Mouse (Mus musculus): ENCODE results near the gene Smtnl1. TPM values are rescaled to one million over a fixed set of nuclear protein-coding genes. Genes with fewer than 3 reads are reported as not detected.

The Smtnl1 gene
- total RNA-seq (2012; rRNA removed) (0.71 and 1.5 TPM in 2 replicates), total RNA-seq (2014; rRNA removed) (0.26 TPM in 1 of 2 replicates, not detected in the other), polyA plus RNA-seq (2012; ENCODE audit: insufficient read length, low read depth) (0.13 and 0.14 TPM in 2 replicates)

DNA sequence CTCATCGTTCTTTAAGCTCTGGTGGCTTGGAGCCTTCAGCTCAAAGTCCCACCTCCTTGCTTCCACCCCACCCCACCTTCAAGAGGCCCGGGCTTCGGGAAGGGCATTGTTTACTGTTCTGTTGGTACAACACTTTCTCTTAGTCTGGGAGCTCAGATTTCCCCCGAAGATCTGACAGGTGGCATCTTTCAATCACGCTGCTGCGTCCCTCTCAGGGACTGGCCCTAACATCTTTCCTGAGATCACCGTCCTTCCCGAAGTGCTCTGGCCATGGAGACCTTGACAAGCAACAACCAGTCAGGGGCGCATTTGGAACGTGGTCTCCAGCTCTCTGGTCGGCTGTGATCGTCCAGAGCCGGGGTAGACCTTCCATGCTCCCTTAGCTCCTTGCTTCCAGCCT is at the start of gene Smtnl1:
TSS of gene Smtnl1 (minus strand) at position 101 of the 400 bp plus-strand sequence.
- Histone ChIP-seq H3K9ac (ENCODE audit: insufficient read depth, low read depth) (peak within 1 kb of the TSS; percentile 32; the same call in 1 of the 2 replicates), H3K27ac (ENCODE audit: insufficient read depth, low read depth) (no peak within 1 kb of the TSS), H3K4me1 (ENCODE audit: control insufficient read depth in 1 of 2, insufficient read depth in 2 of 2) (peaks cover 14% of the 10 kb centered on the region in 2 experiments), H3K4me2 (ENCODE audit: insufficient read depth, low read depth, poor library complexity, severe bottlenecking) (peak within 1 kb of the TSS; percentile 22), H3K79me2 (replicated peaks; ENCODE audit: control insufficient read depth, extremely low read depth, insufficient read depth, poor library complexity, severe bottlenecking) (peaks cover 5% of the 10 kb centered on the region), H3K27me3 (replicated peaks) (peaks cover 38% of the 10 kb centered on the region), H3K9me3 (replicated peaks; ENCODE audit: low read length) (no peaks in the 10 kb centered on the region), H3K4me3 (replicated peaks in 1 of 3; ENCODE audit: low read depth in 2 of 3, low read length in 2 of 3, poor library complexity in 1 of 3) (peak within 1 kb of the TSS in 1 of 3 experiments; percentile 9), H3K36me3 (replicated peaks in 1 of 2; ENCODE audit: control insufficient read depth in 1 of 2, insufficient read depth in 1 of 2, low read length in 1 of 2) (no peaks in the 10 kb centered on the region)
- dilution Hi-C loops (cut with MboI; ENCODE audit: extremely low pct_ligation_motif_present, extremely low pct_unique_long_range_greater_than_20kb, low sequenced_read_pairs) = no loop called here
- in situ Hi-C loops (cut with MboI; ENCODE audit: low pct_ligation_motif_present, low pct_unique_long_range_greater_than_20kb, low sequenced_read_pairs) = loop anchor here (10.0 kb wide), 1 partner anchor 202 kb away; no protein-coding TSS in a partner anchor
- TF ChIP-seq CTCF (conservative IDR thresholded peaks at IDR 0.05 in 1 of 2, IDR thresholded peaks at IDR 0.05 in 1 of 2; ENCODE audit: low read depth in 2 of 2, low read length in 2 of 2) (no peak), ZKSCAN1 (IDR thresholded peaks at IDR 0.05; ENCODE audit: borderline replicate concordance, low read depth, low read length) (no peak), NRF1 (IDR thresholded peaks at IDR 0.05; ENCODE audit: low read depth, low read length) (no peak), MXI1 (IDR thresholded peaks at IDR 0.05; ENCODE audit: low read depth, low read length) (no peak), ZC3H11A (IDR thresholded peaks at IDR 0.05; ENCODE audit: low read depth, low read length) (no peak), ELF1 (IDR thresholded peaks at IDR 0.05; ENCODE audit: low read depth, low read length) (no peak), HCFC1 (IDR thresholded peaks at IDR 0.05; ENCODE audit: low read depth, low read length) (no peak), NELFE (IDR thresholded peaks at IDR 0.05; ENCODE audit: low read depth, low read length) (no peak), EP300 (IDR thresholded peaks at IDR 0.05; ENCODE audit: low read length) (no peak), TBP (conservative IDR thresholded peaks at IDR 0.05; ENCODE audit: low read depth, low read length) (no peak), CHD1 (IDR thresholded peaks at IDR 0.05; ENCODE audit: low read depth, low read length) (no peak), MAZ (IDR thresholded peaks at IDR 0.05; ENCODE audit: low read depth, low read length) (no peak), BHLHE40 (IDR thresholded peaks at IDR 0.05; ENCODE audit: low read depth, low read length) (no peak)
- no peak for DNase-seq (ENCODE audit: extremely low read depth)

DNA sequence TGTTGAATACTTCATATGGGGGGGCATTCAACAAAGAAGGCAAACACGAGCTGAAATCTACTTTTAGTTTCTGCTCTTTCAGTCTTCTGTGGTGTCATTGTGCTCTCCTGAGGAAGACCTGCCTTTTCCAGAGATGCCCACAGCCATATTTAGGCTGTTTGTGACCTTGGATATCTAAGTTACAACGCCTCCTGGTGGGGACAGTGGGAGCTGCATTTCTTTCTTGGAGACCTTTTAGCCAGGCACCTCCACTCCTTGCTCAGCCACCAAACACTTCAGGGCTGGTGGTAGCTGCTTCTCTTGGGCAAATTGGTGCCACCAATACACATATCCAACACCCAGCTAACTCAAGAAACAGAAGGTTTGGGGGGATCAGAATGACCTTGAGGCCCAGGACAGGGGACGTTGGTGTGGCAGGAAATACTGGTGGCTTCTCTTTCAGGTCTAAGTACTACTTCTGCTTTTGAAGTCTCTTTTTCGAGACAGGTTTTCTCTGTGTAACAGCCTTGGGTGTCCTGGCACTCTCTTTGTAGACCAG is 48.2 kb upstream of the Smtnl1 start:
- DNase-seq (ENCODE audit: extremely low read depth) = no peak
- dilution Hi-C loops (cut with MboI; ENCODE audit: extremely low pct_ligation_motif_present, extremely low pct_unique_long_range_greater_than_20kb, low sequenced_read_pairs) = no loop called here
- peaks cover 19% of the 10 kb centered on the region for H3K27me3 ChIP-seq (replicated peaks)
- no peak for TF ChIP-seq USF1 (IDR thresholded peaks at IDR 0.05; ENCODE audit: low read depth, low read length)
- TF ChIP-seq EP300 (IDR thresholded peaks at IDR 0.05; ENCODE audit: low read length) = no peak
- TF ChIP-seq MXI1 (IDR thresholded peaks at IDR 0.05; ENCODE audit: low read depth, low read length) = no peak
- TF ChIP-seq BHLHE40 (IDR thresholded peaks at IDR 0.05; ENCODE audit: low read depth, low read length) = no peak
- peak; percentile 30 to 44 for TF ChIP-seq CTCF (conservative IDR thresholded peaks at IDR 0.05 in 1 of 2, IDR thresholded peaks at IDR 0.05 in 1 of 2; ENCODE audit: low read depth in 2 of 2, low read length in 2 of 2)
- H3K4me1 ChIP-seq (ENCODE audit: control insufficient read depth in 1 of 2, insufficient read depth in 2 of 2) = peaks cover 2 to 25% of the 10 kb centered on the region in 2 experiments; a peak in 3 of 4 replicates
- in situ Hi-C loops (cut with MboI; ENCODE audit: low pct_ligation_motif_present, low pct_unique_long_range_greater_than_20kb, low sequenced_read_pairs) = no loop called here
- H3K9me3 ChIP-seq (replicated peaks; ENCODE audit: low read length) = peaks cover 15% of the 10 kb centered on the region
- H3K9ac ChIP-seq (ENCODE audit: insufficient read depth, low read depth) = no peak overlapping the region
- no peak overlapping the region for H3K27ac ChIP-seq (ENCODE audit: insufficient read depth, low read depth)
- no peaks in the 10 kb centered on the region for H3K36me3 ChIP-seq (replicated peaks in 1 of 2; ENCODE audit: control insufficient read depth in 1 of 2, insufficient read depth in 1 of 2, low read length in 1 of 2)
- no peak overlapping the region for H3K4me2 ChIP-seq (ENCODE audit: insufficient read depth, low read depth, poor library complexity, severe bottlenecking)
- no peak overlapping the region for H3K4me3 ChIP-seq (replicated peaks in 1 of 3; ENCODE audit: low read depth in 2 of 3, low read length in 2 of 3, poor library complexity in 1 of 3)
- H3K79me2 ChIP-seq (replicated peaks; ENCODE audit: control insufficient read depth, extremely low read depth, insufficient read depth, poor library complexity, severe bottlenecking) = no peaks in the 10 kb centered on the region

All from CH12.LX (cell line).